Mouse (Mus musculus): ENCODE results near the gene Ccdc88c. TPM values are rescaled to one million over a fixed set of nuclear protein-coding genes. Genes with fewer than 3 reads are reported as not detected.

The Ccdc88c gene
- total RNA-seq, 2 experiments from 2014 or later, result 6.2 to 7.0 TPM

DNA sequence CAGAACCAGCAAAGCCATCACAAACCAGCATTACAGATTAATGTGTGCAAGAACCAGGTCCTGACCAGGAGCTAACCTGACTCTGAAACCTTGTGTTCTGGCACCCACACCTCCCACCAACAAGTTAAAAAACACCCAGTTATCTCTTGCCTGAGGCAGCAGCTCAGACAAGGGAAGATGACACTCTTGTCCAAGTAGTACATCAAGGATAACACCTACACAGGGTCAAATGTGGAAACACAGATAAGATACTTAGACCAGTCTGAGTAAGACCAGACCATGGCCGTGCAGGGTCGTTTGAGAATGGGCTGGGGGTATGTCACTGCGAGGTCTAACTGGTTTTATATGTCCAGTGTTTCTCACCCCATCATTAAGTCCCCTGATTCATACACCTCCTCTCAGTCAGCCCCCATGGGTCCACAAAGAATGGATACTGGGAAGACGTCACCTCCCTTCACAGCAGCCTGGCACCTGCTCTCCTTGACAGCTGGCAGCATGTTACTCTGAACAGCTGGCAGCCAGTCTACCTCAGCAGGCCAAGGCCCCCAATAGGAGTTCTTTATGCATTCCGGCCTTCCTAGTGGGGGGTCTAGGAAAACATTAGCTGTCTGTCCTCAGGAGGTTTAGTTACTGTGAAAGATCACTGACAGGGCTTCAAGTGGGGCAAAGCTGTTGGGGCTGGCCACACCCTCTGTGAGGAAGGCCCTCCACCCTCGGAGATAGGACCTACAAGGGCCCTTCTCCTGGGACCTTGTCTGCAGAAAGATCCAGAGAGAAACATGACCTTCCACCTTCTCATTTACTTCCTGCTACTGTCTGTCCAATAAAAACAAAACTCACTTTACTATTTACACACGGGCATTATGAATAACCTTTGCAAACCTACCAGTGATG lies 29.5 kb downstream of the Ccdc88c start:
- DNase-seq, result no peak
- intact Hi-C loops (cut with DNase I), result no loop called here

- DNase-seq, result no peak
- intact Hi-C loops (cut with DNase I), result no loop called here
These were observed 30.3 kb downstream of the Ccdc88c start for GRCm38 (mm10) chr12:100998564-100998962.

DNA sequence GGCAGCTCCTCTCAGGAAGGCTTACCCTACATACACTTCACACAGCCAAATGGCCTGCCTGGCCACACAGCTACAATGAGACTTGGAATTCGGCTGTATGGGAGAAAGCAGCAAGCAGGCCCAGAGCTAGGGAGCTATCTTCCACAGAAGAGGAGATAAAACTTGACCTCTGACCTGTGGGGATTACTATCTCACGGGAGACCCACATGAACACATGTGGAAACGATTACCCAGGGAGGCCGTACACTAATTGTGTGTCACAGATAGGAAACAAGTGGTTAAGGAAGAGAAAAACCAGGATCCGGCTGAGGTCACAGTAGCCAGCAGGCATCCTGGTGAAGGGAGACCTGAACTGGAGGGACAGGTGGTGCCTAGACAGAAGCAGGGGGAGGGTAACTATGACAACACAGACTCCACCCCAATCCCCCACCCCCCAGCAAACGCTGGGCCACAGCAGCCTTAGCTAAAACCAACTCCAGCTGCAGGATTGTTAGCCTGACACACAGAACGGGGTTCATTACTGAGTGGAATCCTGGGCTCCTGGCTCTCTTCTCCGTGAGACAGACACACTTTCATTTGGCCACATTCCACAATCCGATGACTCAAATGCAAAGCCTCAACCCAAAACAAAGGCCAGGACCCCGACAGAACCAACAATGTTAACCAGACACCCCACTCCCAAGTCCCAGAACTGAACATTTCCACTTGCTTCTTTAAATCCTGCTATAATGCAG lies 30.9 kb downstream of the Ccdc88c start:
- intact Hi-C loops (cut with DNase I), result no loop called here

GRCm38 (mm10) chr12:100996378-100996898 lies 32.4 kb downstream of the Ccdc88c start:
- intact Hi-C loops (cut with DNase I), result no loop called here
- no peak for DNase-seq

More for the DNA sequence above, 30.9 kb downstream of the Ccdc88c start:
- DNase-seq, result no peak

- intact Hi-C loops (cut with DNase I), result no loop called here
These were observed 33.1 kb downstream of the Ccdc88c start for GRCm38 (mm10) chr12:100995607-100996377.

DNA sequence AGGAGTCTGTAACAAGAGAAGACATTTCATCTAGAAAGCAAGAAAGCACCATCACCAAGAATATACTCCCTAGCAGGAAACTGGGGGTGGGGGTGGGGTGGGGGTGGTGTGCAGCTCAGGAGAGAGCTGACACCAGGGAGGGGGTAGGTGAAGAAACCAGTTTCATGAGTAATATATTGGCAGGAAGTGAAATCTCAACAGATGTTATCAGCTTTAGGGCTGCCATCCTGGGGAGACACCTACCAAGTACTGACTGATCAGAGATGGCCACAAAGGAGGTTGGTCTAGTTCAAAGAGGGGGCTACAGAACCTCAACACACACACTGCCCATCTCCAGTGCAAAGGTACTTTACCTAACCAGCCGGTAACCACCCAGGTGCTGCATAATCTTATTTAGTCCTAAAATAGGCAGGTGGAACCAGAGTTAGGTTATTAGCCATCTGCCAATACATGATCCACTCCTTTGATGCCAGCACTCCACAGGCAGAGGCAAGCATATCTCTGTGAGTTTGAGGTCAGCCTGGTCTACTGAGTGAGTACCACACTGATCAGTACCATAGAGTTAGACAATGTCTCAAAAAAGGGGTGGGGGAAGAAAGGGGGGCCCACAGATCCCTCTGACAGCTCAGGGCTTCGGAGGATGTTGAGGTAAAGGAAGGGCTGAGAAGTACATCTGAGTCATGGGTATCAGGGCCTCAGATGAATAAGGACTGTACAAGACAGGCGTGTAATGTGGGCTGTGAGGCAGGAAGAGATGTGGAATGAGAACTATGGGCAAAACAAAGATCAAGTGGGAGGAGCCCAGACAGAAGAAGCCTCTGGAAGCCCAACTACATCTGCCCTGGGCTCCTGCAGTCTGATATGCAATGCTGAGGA lies 34.5 kb downstream of the Ccdc88c start:
- no peak for DNase-seq
- intact Hi-C loops (cut with DNase I), result no loop called here

More at GRCm38 (mm10) chr12:100995607-100996377, 33.1 kb downstream of the Ccdc88c start:
- no peak for DNase-seq

- intact Hi-C loops (cut with DNase I), result no loop called here
These were observed 35.7 kb downstream of the Ccdc88c start for GRCm38 (mm10) chr12:100993146-100993545.

GRCm38 (mm10) chr12:100992505-100992904 lies 36.4 kb downstream of the Ccdc88c start:
- intact Hi-C loops (cut with DNase I), result no loop called here
- no peak for DNase-seq

More at GRCm38 (mm10) chr12:100993146-100993545, 35.7 kb downstream of the Ccdc88c start:
- no peak for DNase-seq

GRCm38 (mm10) chr12:100991119-100991518 lies 37.7 kb downstream of the Ccdc88c start:
- intact Hi-C loops (cut with DNase I), result no loop called here
- no peak for DNase-seq

GRCm38 (mm10) chr12:100990291-100990690 lies 38.6 kb downstream of the Ccdc88c start:
- intact Hi-C loops (cut with DNase I), result no loop called here
- DNase-seq, result no peak

- no peak for DNase-seq
- intact Hi-C loops (cut with DNase I), result no loop called here
These were observed 39.0 kb downstream of the Ccdc88c start for GRCm38 (mm10) chr12:100989780-100990288.

- intact Hi-C loops (cut with DNase I), result no loop called here
These were observed 40.3 kb downstream of the Ccdc88c start for GRCm38 (mm10) chr12:100988324-100989130.

GRCm38 (mm10) chr12:100986423-100986822 lies 42.4 kb downstream of the Ccdc88c start:
- intact Hi-C loops (cut with DNase I), result no loop called here
- no peak for DNase-seq

More at GRCm38 (mm10) chr12:100988324-100989130, 40.3 kb downstream of the Ccdc88c start:
- DNase-seq, result no peak

- intact Hi-C loops (cut with DNase I), result no loop called here
These were observed 43.1 kb downstream of the Ccdc88c start for GRCm38 (mm10) chr12:100985793-100986157.

DNA sequence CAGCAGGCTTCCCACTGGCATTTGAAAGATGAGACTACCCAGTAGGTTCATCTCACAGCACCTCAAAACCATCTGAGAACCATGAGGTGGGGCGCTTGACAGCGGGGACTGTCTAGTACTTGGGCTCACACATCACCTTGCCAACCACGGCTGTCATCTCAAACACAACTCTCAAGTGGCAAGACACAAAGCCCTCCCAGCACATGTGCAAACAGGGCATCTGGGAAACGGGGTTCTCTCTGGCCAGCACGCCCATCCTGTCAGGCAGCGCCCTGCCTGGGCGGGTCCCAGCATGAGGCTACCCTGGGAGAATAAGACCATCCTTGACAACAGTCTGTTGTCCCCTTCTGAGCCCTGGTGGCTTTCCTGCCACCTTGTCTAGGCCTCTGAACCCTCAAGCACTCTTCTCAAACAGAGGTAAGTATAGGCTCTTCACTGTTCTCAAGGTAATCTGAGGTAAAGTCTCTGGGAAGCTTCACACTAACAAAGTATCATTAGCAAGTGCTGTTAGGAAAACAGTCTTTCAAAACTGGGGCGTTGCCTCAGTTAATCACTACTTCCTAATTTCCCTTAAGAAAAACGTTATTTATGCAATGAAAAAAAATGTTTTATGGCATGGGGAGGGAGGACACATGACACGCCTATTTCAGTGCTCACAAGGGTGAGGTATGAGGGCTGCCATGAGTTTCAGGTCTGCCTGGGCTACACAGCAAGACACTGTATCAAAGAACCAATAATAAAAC lies 43.6 kb downstream of the Ccdc88c start:
- DNase-seq, result no peak
- intact Hi-C loops (cut with DNase I), result no loop called here

More at GRCm38 (mm10) chr12:100985793-100986157, 43.1 kb downstream of the Ccdc88c start:
- no peak for DNase-seq

- intact Hi-C loops (cut with DNase I), result no loop called here
- DNase-seq, result no peak
These were observed 45.3 kb downstream of the Ccdc88c start for GRCm38 (mm10) chr12:100983565-100983964.

GRCm38 (mm10) chr12:100982217-100982616 lies 46.6 kb downstream of the Ccdc88c start:
- peak; percentile 34 to 35 for DNase-seq
- intact Hi-C loops (cut with DNase I), result no loop called here

GRCm38 (mm10) chr12:100980551-100981008 lies 48.3 kb downstream of the Ccdc88c start:
- peak in 1 of 2 experiments; percentile 25 for DNase-seq
- intact Hi-C loops (cut with DNase I), result no loop called here
